Mouse (Mus musculus) E14TG2a.4 (cell line): ENCODE data around the gene Slc36a3.

Experiments used
- H3K27me3 ChIP-seq: 2 replicates; pipeline ENCODE4 v1.6.1; 2014; ENCODE audit warnings: low read length, control low read depth; ENCODE audit not compliant: insufficient read depth
- H3K36me3 ChIP-seq: 2 replicates; pipeline ENCODE4 v1.6.1; 2014; ENCODE audit warnings: low read length, control low read depth; ENCODE audit not compliant: insufficient read depth
- H3K4me1 ChIP-seq: replicated peaks from 2 replicates; pipeline ENCODE4 v1.6.1; 2014; ENCODE audit warnings: low read depth, low read length, control low read depth
- H3K4me3 ChIP-seq: replicated peaks from 2 replicates; pipeline ENCODE4 v1.5.1; 2014; ENCODE audit warnings: mild to moderate bottlenecking, low read length
- H3K9me3 ChIP-seq: 2 replicates; pipeline ENCODE4 v1.6.1; 2014; ENCODE audit warnings: low read length, control low read depth
- CTCF ChIP-seq: conservative IDR thresholded peaks from 2 replicates; pipeline ENCODE4 v1.5.1; 2014; ENCODE audit warnings: low read length
- NANOG ChIP-seq: IDR thresholded peaks from 2 replicates; pipeline ENCODE4 v1.6.1; 2014; ENCODE audit warnings: borderline replicate concordance, low read length, mixed read lengths
- POU5F1 ChIP-seq: IDR thresholded peaks from 2 replicates; pipeline ENCODE4 v1.6.1; 2014; ENCODE audit warnings: low read length, borderline replicate concordance

The Slc36a3 gene

GRCm38 (mm10) chr11:55109521-55110300, 41.8 kb downstream of the Slc36a3 start:
- H3K4me3 ChIP-seq, result no peak overlapping the region
- H3K36me3 ChIP-seq, result peaks cover 54% of the 10 kb centered on the region
- TF ChIP-seq NANOG, result no peak
- TF ChIP-seq POU5F1, result no peak
- no peak for TF ChIP-seq CTCF
- no peaks in the 10 kb centered on the region for H3K27me3 ChIP-seq
- H3K9me3 ChIP-seq, result no peaks in the 10 kb centered on the region
- H3K4me1 ChIP-seq, result peaks cover 48% of the 10 kb centered on the region

- peaks cover 32% of the 10 kb centered on the region for H3K4me1 ChIP-seq
- no peak overlapping the region for H3K4me3 ChIP-seq
- no peaks in the 10 kb centered on the region for H3K9me3 ChIP-seq
- peaks cover 69% of the 10 kb centered on the region for H3K36me3 ChIP-seq
- no peaks in the 10 kb centered on the region for H3K27me3 ChIP-seq
- TF ChIP-seq CTCF, result no peak
- TF ChIP-seq POU5F1, result no peak
- TF ChIP-seq NANOG, result no peak
Observed at GRCm38 (mm10) chr11:55106636-55107035, 44.9 kb downstream of the Slc36a3 start.

GRCm38 (mm10) chr11:55105389-55105788, 46.1 kb downstream of the Slc36a3 start:
- TF ChIP-seq CTCF (no peak), NANOG (no peak), POU5F1 (no peak)
- Histone ChIP-seq H3K36me3 (peaks cover 79% of the 10 kb centered on the region), H3K4me3 (no peak overlapping the region), H3K9me3 (no peaks in the 10 kb centered on the region), H3K27me3 (no peaks in the 10 kb centered on the region), H3K4me1 (peaks cover 21% of the 10 kb centered on the region)

GRCm38 (mm10) chr11:55103229-55103628, 48.3 kb downstream of the Slc36a3 start:
- Histone ChIP-seq H3K4me3 (no peak overlapping the region), H3K27me3 (no peaks in the 10 kb centered on the region), H3K36me3 (peaks cover 59% of the 10 kb centered on the region), H3K4me1 (peaks cover 41% of the 10 kb centered on the region), H3K9me3 (no peaks in the 10 kb centered on the region)
- TF ChIP-seq CTCF (no peak), POU5F1 (no peak), NANOG (no peak)

GRCm38 (mm10) chr11:55102015-55102414, 49.5 kb downstream of the Slc36a3 start:
- Histone ChIP-seq H3K4me1 (peaks cover 40% of the 10 kb centered on the region), H3K36me3 (peaks cover 50% of the 10 kb centered on the region), H3K27me3 (no peaks in the 10 kb centered on the region), H3K4me3 (no peak overlapping the region), H3K9me3 (no peaks in the 10 kb centered on the region)
- no peak for TF ChIP-seq NANOG
- TF ChIP-seq POU5F1, result no peak
- TF ChIP-seq CTCF, result no peak

GRCm38 (mm10) chr11:55099868-55100267, 51.6 kb downstream of the Slc36a3 start:
- Histone ChIP-seq H3K9me3 (no peaks in the 10 kb centered on the region), H3K27me3 (no peaks in the 10 kb centered on the region), H3K4me1 (peaks cover 49% of the 10 kb centered on the region), H3K4me3 (no peak overlapping the region), H3K36me3 (peaks cover 30% of the 10 kb centered on the region)
- TF ChIP-seq POU5F1 (no peak), CTCF (no peak), NANOG (no peak)

GRCm38 (mm10) chr11:55099019-55099771, 52.3 kb downstream of the Slc36a3 start:
- no peaks in the 10 kb centered on the region for H3K27me3 ChIP-seq
- no peak for TF ChIP-seq POU5F1
- TF ChIP-seq NANOG, result no peak
- no peak for TF ChIP-seq CTCF
- peaks cover 52% of the 10 kb centered on the region for H3K4me1 ChIP-seq
- H3K4me3 ChIP-seq, result no peak overlapping the region
- H3K9me3 ChIP-seq, result no peaks in the 10 kb centered on the region
- H3K36me3 ChIP-seq, result peaks cover 23% of the 10 kb centered on the region

- H3K4me1 ChIP-seq, result peaks cover 57% of the 10 kb centered on the region
- peak overlapping the region; percentile 88 for H3K4me3 ChIP-seq
- TF ChIP-seq CTCF (no peak), POU5F1 (no peak), NANOG (no peak)
- peaks cover 14% of the 10 kb centered on the region for H3K36me3 ChIP-seq
- H3K9me3 ChIP-seq, result no peaks in the 10 kb centered on the region
- H3K27me3 ChIP-seq, result no peaks in the 10 kb centered on the region
Observed at GRCm38 (mm10) chr11:55098189-55098915, 53.2 kb downstream of the Slc36a3 start.
